ENCODE assay signal across 9 mouse cellular contexts in the genomic region with DNA sequence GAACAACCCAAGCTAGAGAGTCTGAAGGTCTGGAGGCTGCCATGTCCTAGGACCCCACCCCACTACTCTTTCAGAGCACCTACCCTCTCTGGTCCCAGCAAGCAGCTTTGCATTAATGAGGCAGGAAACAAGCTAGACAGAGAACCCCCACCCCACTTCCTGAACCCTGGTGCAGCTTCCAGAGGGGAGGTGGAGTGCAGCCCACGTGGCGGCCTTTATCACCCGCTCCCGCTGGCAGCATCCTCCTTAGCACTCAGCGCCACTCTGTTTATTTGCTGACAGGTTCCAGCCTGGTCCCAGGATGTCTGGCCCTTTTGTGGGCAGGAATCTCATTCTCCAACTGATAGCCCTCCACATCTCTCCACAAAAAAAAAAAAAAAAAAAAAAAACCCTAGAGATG. TPM values are rescaled to one million over a fixed set of nuclear protein-coding genes. Genes with fewer than 3 reads are reported as not detected.
DNase-seq lines count a peak whose midpoint lies in the region; ATAC-seq lines count a peak whose summit lies in the region.
"Had no signal": no experiment of that assay in that cellular context is flagged by ENCODE, and none has a peak within 500 bp of the region (broad histone marks: within the 10 kb centered on the region; RNA-seq: fewer than 3 reads in every experiment).

No protein-coding gene starts in this region.

- peaks cover 13% of the 10 kb centered on the region for H3K4me1 ChIP-seq in intestine, embryonic 16.5 days (ENCODE audit: control insufficient read depth, insufficient read depth, low read length)
- peaks cover 13% of the 10 kb centered on the region for H3K4me1 ChIP-seq in intestine, embryonic 15.5 days (replicated peaks)

- no peaks in the 10 kb centered on the region for H3K27me3 ChIP-seq in intestine, embryonic 16.5 days (replicated peaks; ENCODE audit: control insufficient read depth, insufficient read depth, low read length)
- H3K27me3 ChIP-seq in intestine, embryonic 15.5 days (replicated peaks), result no peaks in the 10 kb centered on the region

- ATAC-seq in intestine, embryonic 16.5 days, result no peak
- no peak for ATAC-seq in intestine, embryonic 15.5 days

- H3K27ac ChIP-seq in intestine, embryonic 16.5 days (ENCODE audit: low read length), result no peak overlapping the region
- H3K27ac ChIP-seq in intestine, embryonic 15.5 days, result no peak overlapping the region

- peak; percentile 21 for DNase-seq in embryo, embryonic 9.5 days (ENCODE audit: extremely low spot score)
- peak; percentile 39 to 57 for DNase-seq in heart, postnatal 36 days
- DNase-seq in naive thymus-derived CD4-positive, alpha-beta T cell, adult 2 months (ENCODE audit: low read depth), result peak; percentile 78
- no peak for DNase-seq in layer of hippocampus, adult 9-10 months (ENCODE audit: low spot score)
- DNase-seq in adrenal gland, adult 18-20 months (ENCODE audit: low spot score in 2 of 2), result no peak
- DNase-seq in spleen, adult 18-20 months, result no peak

- intact Hi-C loops in heart, postnatal 36 days (cut with DNase I), result no loop called here

- WGBS in intestine, embryonic 16.5 days, result 43% methylated on average over 5 of the region's 5 CpGs
- WGBS in intestine, embryonic 15.5 days, result 37% methylated on average over 5 of the region's 5 CpGs

- no peak overlapping the region for H3K4me3 ChIP-seq in intestine, embryonic 16.5 days (ENCODE audit: low read length)
- H3K4me3 ChIP-seq in intestine, embryonic 15.5 days (replicated peaks), result no peak overlapping the region
- H3K4me3 ChIP-seq: erythroblast, embryonic 14.5 days had no signal

- no peaks in the 10 kb centered on the region for H3K9me3 ChIP-seq in intestine, embryonic 16.5 days (ENCODE audit: control insufficient read depth, low read length)
- no peaks in the 10 kb centered on the region for H3K9me3 ChIP-seq in intestine, embryonic 15.5 days

- no peaks in the 10 kb centered on the region for H3K36me3 ChIP-seq in intestine, embryonic 16.5 days (ENCODE audit: control insufficient read depth, insufficient read depth, low read length)
- no peaks in the 10 kb centered on the region for H3K36me3 ChIP-seq in intestine, embryonic 15.5 days

- peak overlapping the region; percentile 19; the same call in 1 of the 2 replicates for H3K9ac ChIP-seq in intestine, embryonic 16.5 days (ENCODE audit: low read depth, low read length)
- no peak overlapping the region for H3K9ac ChIP-seq in intestine, embryonic 15.5 days

- no peak overlapping the region for H3K4me2 ChIP-seq in intestine, embryonic 16.5 days (ENCODE audit: low read depth, low read length)
- H3K4me2 ChIP-seq in intestine, embryonic 15.5 days (replicated peaks), result no peak overlapping the region

RNA-seq across cellular contexts. Expression of a gene that starts 38.3 kb away (rescaled TPM):
- polyA plus RNA-seq in intestine, embryonic 16.5 days (2015; fragmentation: Nextera tagmentation; extraction: Ambion mirVana), result 9.5 and 10.1 TPM in 2 replicates
- polyA plus RNA-seq in intestine, embryonic 15.5 days (2015; fragmentation: Nextera tagmentation; extraction: Ambion mirVana), result 9.5 and 9.6 TPM in 2 replicates
- total RNA-seq in heart, postnatal 36 days (2021), result 1 to 10 TPM; 4.8 to 7.1 TPM
- total RNA-seq in adrenal gland, adult 18-20 months (2021), result 1 to 10 TPM; 7.0 to 9.2 TPM

RNA-seq across cellular contexts. Expression of a gene that starts 44.8 kb away (rescaled TPM):
- 1.0 and 1.4 TPM in 2 replicates for polyA plus RNA-seq in intestine, embryonic 16.5 days (2015; fragmentation: Nextera tagmentation; extraction: Ambion mirVana)
- polyA plus RNA-seq in intestine, embryonic 15.5 days (2015; fragmentation: Nextera tagmentation; extraction: Ambion mirVana), result 3.9 and 5.4 TPM in 2 replicates
- total RNA-seq in heart, postnatal 36 days (2021), result 1 to 10 TPM; 1.4 to 2.4 TPM
- 100 to 1,000 TPM; 311 to 388 TPM for total RNA-seq in adrenal gland, adult 18-20 months (2021)
- polyA plus RNA-seq: erythroblast, embryonic 14.5 days had no signal

Comparison
In these comparisons a context has a peak if more than half of its experiments do, and no peak if none do; other contexts are left out.
1. DNase-seq: peak in embryo, embryonic 9.5 days (single experiment), heart, postnatal 36 days (2 of 2) and naive thymus-derived CD4-positive, alpha-beta T cell, adult 2 months (single experiment); none in layer of hippocampus, adult 9-10 months (single experiment), adrenal gland, adult 18-20 months (0 of 2) and spleen, adult 18-20 months (0 of 2).
2. RNA of a gene that starts 44.8 kb away (total RNA-seq): 311 to 388 TPM in adrenal gland, adult 18-20 months; 1.4 to 2.4 TPM in heart, postnatal 36 days; every median in the first group is over 10 times any median in the second.